Mouse (Mus musculus) kidney, postnatal 4 days (tissue): ENCODE results near the gene Mgat2.
"Not testable (repeated sequence)": the region's sequence is repeated elsewhere in the genome, so short reads cannot be mapped to it uniquely, and the experiment has no call there.

ENCODE experiments used
- DNase-seq, 2 experiments: peaks; one replicate each; pipeline ENCODE4 v3.0.0; 2021; ENCODE audit warnings: mixed read lengths in 2 of 2

Gene Mgat2

GRCm38 (mm10) chr12:69183583-69184308 lies at the start of gene Mgat2, which contains the start of gene Rpl36al:
TSS of gene Mgat2 (plus strand) at chr12:69184157.
TSS of gene Rpl36al (minus strand) at chr12:69184083.
- DNase-seq, result peak; percentile 100

- no peak for DNase-seq
Observed at GRCm38 (mm10) chr12:69139201-69139600, 44.8 kb upstream of the Mgat2 start.

GRCm38 (mm10) chr12:69139841-69140240 lies 44.1 kb upstream of the Mgat2 start:
- DNase-seq, result no peak

- no peak for DNase-seq
Observed at GRCm38 (mm10) chr12:69143460-69143859, 40.5 kb upstream of the Mgat2 start.

GRCm38 (mm10) chr12:69147166-69147735 lies 36.7 kb upstream of the Mgat2 start:
- DNase-seq, result no peak

- no peak for DNase-seq
Observed at GRCm38 (mm10) chr12:69150049-69150448, 33.9 kb upstream of the Mgat2 start.

- no peak for DNase-seq
Observed at GRCm38 (mm10) chr12:69155923-69156322, 28.0 kb upstream of the Mgat2 start.

- DNase-seq, result no peak
Observed at GRCm38 (mm10) chr12:69156436-69156835, 27.5 kb upstream of the Mgat2 start.

- DNase-seq, result no peak
Observed at GRCm38 (mm10) chr12:69157107-69157506, 26.9 kb upstream of the Mgat2 start.

- no peak for DNase-seq
Observed at GRCm38 (mm10) chr12:69158366-69158764, 25.6 kb upstream of the Mgat2 start.

- DNase-seq, result peak; percentile 96 to 98
Observed at GRCm38 (mm10) chr12:69158765-69159577, 25.0 kb upstream of the Mgat2 start, which contains the start of gene Rps29. TSS of gene Rps29 (minus strand) at chr12:69159186.

- DNase-seq, result peak; percentile 14 to 44
Observed at GRCm38 (mm10) chr12:69159578-69159940, 24.4 kb upstream of the Mgat2 start.

- DNase-seq, result not testable (repeated sequence)
Observed at GRCm38 (mm10) chr12:69160677-69161076, 23.3 kb upstream of the Mgat2 start.

- not testable (repeated sequence) for DNase-seq
Observed at GRCm38 (mm10) chr12:69163586-69163985, 20.4 kb upstream of the Mgat2 start.

- DNase-seq, result no peak
Observed at GRCm38 (mm10) chr12:69164904-69165303, 19.1 kb upstream of the Mgat2 start.

GRCm38 (mm10) chr12:69166861-69167581 lies 16.9 kb upstream of the Mgat2 start:
- not testable (repeated sequence) for DNase-seq

GRCm38 (mm10) chr12:69167656-69168460 lies 16.1 kb upstream of the Mgat2 start:
- no peak for DNase-seq

GRCm38 (mm10) chr12:69168461-69169106 lies 15.4 kb upstream of the Mgat2 start, which contains the start of gene Lrr1:
TSS of gene Lrr1 (plus strand) at chr12:69168814.
- DNase-seq, result peak; percentile 91 to 93

- no peak for DNase-seq
Observed at GRCm38 (mm10) chr12:69171307-69171706, 12.7 kb upstream of the Mgat2 start.

- DNase-seq, result no peak
Observed at GRCm38 (mm10) chr12:69175975-69176374, 8.0 kb upstream of the Mgat2 start.

GRCm38 (mm10) chr12:69177526-69177925 lies 6.4 kb upstream of the Mgat2 start:
- DNase-seq, result no peak
